Mouse (Mus musculus) liver, postnatal 0 days (tissue): ENCODE results near the gene Slit3.

Source experiments
- CTCF ChIP-seq: sonication (generic); IDR thresholded peaks from 2 replicates; pipeline ENCODE4 v1.5.1; 2016; ENCODE audit warnings: antibody characterized with exemption, low read depth
- EP300 ChIP-seq: IDR thresholded peaks from 2 replicates; pipeline ENCODE4 v1.6.1; 2016; ENCODE audit warnings: antibody characterized with exemption, low read depth, mild to moderate bottlenecking

DNA sequence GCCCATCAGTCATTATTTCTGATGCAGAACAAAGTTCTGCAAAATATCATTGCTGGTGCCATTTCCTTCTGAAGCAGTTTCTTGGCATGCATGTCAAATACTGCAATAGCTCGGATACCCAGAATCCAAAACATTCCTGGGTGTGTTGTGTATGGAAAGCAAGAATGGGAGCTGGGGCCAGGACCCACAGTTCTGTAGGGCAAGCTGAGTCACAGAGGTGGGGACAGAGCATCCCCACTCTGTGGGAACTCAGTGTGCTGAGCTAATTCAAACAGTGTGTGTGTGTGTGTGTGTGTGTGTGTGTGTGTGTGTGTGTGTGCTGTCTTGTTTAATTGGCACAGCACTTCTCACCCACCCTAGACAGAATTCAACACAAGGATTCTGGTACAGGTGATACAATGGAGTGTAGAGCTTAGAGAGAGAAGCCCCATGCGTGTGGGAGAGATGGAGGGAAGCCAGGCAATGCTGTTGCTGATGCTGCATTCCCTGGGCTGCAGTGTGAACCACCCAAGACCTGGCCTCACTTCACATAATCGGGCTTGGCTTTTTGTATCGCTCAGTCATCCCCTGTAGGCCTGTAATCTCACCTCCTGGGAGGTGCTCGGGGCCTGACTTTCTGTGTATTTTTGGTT is 161.1 kb downstream of the Slit3 start:
- TF ChIP-seq CTCF = no peak
- no peak for TF ChIP-seq EP300
